Mouse (Mus musculus): ENCODE results near the gene Tmem150b. TPM values are rescaled to one million over a fixed set of nuclear protein-coding genes. Genes with fewer than 3 reads are reported as not detected.

Tmem150b gene
- total RNA-seq, 2 experiments from 2014 or later, result 0.68 TPM; not detected in 1

DNA sequence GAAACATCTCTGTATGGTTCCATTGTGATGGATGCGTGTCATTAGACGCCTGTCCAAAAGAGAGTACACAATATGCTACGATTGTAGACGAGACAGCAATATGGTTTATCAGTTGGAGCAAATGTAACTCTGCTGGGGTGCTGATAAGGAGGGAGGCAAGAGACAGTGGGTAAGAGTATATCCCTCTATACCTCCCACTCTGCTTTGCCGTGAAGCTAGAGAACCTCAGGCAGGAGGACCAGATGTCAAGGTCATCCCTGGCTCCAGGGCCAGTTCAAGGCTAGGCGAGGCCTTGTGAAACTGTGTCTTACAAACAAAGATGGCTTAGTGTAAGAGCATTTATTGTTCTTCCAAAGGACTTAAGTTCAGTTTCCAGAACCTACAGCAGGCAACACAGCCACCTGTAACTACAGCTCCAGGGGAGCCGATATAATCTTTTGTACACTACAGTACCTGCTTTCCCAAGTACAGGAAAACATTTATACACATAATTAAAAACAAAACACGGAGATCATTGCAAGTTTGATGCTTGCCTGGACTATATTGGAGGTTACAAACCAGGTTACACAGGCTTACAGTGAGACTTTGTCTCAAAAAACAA lies 54.3 kb downstream of the Tmem150b start:
- ATAC-seq (replicated peaks; ENCODE audit: low FRiP score, poor library complexity, severe bottlenecking), result peak; percentile 95

DNA sequence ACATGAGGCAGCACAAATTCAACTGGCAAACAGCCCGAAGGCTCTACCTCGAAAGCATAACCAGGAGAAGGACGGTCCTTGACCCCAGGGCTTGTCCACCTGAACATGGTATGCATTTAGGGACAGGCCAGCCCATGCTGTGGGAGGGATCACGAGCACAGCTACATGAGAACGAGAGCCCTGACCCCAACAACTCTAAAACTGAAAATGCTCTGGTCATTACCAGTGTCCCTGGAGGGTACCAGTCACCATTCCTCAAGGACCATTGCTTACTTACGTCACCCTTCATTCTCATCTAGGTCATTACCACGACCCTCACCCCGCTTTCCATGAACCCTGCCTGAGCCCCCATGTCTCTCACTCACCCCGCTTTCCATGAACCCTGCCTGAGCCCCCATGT lies 55.9 kb downstream of the Tmem150b start:
- ATAC-seq (replicated peaks; ENCODE audit: low FRiP score, poor library complexity, severe bottlenecking), result no peak

DNA sequence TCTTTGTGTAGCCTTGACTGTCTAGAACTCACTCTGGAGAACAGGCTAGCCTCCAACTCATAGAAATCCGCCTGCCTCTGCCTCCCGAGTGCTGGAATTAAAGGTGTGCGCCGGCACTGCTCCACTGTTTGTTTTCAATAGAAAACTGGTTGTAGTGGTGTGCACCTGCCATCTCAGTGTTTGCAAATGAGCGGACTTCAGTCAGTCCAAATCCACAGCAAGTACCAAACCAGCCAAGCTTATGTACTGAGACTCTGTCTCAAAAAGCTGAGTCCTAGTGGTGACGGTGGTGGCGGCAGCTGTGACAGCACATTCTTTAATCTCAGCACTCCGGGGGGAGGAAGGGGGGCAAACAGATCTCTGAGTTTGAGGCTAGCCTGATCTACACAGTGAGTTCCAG lies 56.5 kb downstream of the Tmem150b start:
- ATAC-seq (replicated peaks; ENCODE audit: low FRiP score, poor library complexity, severe bottlenecking), result no peak

DNA sequence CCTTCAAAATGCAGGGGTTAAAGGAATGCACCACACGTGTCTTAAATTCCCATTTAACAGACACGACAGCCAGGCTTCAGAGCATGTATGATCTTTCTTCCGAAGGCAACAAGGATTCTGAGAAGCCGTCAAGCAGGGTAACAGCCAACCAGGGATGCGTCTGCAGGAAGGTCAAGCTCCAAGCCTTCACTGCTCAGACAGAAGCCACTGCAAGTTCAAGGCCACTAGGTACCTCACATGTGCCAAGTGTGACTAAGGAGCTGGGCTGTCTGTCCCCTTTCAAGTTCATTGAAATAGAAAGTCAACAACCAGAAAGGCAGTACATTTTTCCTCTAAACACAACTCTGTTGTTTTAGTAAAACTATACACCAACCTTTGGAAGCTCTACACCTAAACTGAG lies 58.2 kb downstream of the Tmem150b start:
- no peak for ATAC-seq (replicated peaks; ENCODE audit: low FRiP score, poor library complexity, severe bottlenecking)

DNA sequence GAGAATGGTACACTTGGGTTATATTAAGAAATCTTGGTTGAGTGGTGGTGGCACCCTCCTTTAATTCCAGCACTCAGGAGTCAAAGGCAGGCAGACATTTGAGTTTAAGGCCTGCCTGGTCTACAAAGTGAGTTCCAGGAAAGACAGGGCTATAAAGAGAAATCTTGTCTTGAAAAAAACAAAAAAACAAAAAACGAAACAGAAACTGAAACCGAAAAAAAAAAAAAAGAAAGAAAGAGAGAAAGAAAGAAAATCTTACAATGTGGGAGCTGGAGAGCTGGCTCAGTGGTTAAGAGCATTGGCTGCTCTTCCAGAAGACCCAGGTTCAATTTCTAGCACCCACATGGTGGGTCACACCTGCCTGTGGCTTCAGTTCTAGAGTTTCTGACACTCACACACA lies 61.3 kb downstream of the Tmem150b start:
- no peak for ATAC-seq (replicated peaks; ENCODE audit: low FRiP score, poor library complexity, severe bottlenecking)

DNA sequence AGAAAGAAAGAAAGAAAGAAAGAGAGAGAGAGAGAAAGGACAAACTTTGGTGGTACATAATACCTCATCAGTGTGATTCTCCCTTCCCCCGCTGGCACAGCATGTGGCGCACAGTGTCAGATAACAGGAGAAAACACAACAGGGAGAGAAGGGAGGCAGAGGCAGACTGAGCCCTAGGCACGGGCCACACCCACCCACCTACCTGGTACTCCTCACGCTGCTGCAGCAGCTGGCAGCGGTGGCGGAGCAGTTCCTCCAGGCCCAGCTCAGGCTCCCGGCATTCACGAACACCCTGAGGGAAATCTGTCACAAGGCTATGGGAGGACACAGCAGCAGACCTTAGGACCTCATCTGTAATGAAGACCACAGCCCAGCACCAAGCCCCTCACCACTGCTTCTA lies 61.9 kb downstream of the Tmem150b start:
- peak; percentile 63 for ATAC-seq (replicated peaks; ENCODE audit: low FRiP score, poor library complexity, severe bottlenecking)

DNA sequence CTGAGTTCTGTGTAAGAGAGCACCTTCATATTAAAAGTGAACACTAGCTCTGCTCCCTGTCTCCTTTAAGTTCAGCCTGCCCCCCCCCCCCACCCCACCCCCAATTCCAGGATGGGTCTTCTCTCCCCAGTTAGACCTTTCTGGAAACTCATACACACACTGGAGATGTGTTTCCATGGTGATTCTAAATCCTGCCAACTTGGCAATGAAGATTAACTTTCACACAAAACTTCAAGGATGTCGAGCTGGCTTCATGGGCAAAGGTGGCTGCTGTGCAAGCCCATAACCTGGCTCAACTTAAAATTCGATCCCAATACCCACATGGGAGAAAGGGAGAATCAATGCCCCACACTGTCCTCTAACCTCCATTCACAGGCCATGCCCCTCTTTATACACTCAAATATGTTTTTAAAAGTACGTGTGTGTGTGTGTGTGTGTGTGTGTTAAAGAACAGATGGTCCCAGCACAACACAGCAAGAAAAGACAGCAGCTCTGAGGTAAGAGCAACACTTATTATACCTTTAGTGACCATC lies 65.1 kb downstream of the Tmem150b start:
- ATAC-seq (replicated peaks; ENCODE audit: low FRiP score, poor library complexity, severe bottlenecking), result no peak

DNA sequence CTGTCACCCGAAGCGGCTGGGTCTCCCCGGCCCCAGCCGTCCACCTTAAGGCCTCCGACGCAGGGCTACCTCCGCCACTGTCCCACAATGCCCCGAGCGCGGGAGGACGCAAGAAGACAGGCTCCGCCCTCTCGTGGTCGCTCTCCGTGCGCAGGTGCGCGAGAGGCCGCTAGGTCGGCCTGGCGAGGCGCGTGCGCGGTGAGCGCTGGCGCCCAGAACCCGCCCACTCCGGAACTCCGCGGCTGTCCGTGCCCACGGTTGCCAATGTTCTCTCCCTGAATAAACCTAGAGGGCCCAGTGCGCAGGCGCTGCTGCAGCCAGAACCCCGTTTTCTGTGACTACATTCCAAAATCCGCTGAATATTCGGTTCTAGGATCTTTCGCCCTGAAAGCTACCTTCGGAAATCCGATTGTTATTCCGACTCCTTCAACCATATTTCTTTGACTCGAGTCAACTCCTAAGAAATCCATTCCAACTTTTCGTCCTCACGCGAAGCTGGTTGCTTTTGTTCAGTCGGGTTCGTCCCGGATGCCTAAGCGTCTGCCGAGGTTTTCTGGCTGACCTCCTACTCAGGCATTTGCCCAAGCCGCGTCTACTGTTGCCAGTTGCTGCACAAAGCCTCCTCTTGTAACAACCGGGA lies 66.0 kb downstream of the Tmem150b start, which contains the start of gene Ppp6r1:
Ppp6r1 (minus strand) TSS at position 108 of the 640 bp plus-strand sequence.
- ATAC-seq (replicated peaks; ENCODE audit: low FRiP score, poor library complexity, severe bottlenecking), result peak; percentile 90

DNA sequence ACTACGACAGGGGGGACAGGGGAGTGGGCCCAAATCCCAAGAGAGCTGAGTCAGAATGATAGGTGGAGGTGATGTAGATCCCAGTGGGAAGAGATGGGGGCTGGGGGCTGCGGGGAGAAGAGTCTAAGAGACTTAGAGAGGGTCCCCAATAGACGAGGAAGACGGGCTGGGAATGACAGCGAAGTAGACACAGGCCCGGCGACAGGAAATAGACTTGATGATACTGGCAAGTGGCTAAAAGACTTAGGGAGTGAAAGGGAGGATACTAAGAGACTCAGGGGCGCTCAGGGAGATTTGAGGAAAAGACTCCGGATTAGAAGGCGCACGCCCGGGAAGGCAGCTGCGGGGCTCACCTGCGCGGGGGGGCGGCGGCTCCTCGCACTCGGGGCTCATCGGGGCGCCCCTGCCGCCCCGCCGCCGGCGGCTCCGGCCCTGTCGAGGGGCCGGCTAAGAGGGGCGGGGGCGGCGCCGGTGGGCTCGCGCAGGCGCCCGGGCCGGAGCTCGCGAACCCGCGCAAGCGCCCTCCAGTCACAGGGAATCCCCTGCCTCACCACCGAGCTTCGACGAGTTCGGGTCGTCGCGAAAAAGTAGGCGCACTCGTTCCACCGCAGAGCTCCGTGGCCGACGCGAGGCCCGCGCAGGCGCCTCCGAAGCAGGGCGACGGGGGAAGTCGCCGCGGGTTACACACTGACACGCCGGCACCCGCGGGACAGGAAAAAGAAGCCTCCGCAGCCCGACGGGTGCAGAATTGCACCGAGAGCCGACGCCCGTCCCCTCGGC lies 66.7 kb downstream of the Tmem150b start:
- peak; percentile 25 for ATAC-seq (replicated peaks; ENCODE audit: low FRiP score, poor library complexity, severe bottlenecking)

DNA sequence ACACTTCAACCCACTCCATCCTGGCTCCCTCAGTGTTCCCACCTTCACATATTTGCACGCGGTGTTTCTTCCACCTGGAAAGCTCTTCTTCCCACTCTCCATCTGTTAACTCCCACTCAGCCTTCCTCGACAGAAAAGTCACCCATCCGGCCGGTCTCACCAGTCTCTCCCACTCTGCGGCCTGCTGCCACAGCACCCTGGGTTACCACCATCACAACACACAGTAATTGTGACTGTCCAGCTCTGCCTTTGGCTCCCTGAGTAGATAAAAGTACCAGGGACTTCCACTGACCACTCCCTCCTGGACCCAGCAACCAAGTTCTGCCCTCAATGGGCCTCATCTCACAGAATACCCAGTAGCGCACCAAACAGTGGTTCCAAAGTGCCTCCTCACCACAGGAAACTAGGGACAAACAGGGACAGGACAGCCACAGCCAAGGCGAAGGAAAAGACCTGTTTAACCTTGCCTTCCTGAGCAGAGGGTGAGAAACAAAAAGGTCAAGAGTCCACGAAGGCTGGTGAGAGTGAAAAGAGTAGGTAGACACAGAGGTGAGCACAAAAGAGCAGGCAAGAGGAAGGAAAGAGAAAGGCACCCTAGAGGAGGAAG lies 67.4 kb downstream of the Tmem150b start:
- peak; percentile 23 for ATAC-seq (replicated peaks; ENCODE audit: low FRiP score, poor library complexity, severe bottlenecking)

Other genes starting within 250 kb of the Tmem150b start
- gene Ppp1r12c, start 223.6 kb downstream of the Tmem150b start, total RNA-seq (2015; ENCODE audit: low replicate concordance), result 73.9 and 133 TPM in 2 replicates
- 123 and 130 TPM in 2 replicates for gene Ppp1r12c, start 223.6 kb downstream of the Tmem150b start, total RNA-seq (2017; ENCODE audit: low replicate concordance)
- 1.4 TPM in 1 of 2 replicates, not detected in the other for gene Tnnt1, start 208.9 kb downstream of the Tmem150b start, total RNA-seq (2015; ENCODE audit: low replicate concordance)
- 3.9 TPM in 1 of 2 replicates, not detected in the other for gene Tnnt1, start 208.9 kb downstream of the Tmem150b start, total RNA-seq (2017; ENCODE audit: low replicate concordance)
- gene Tnni3, start 201.0 kb downstream of the Tmem150b start, total RNA-seq (2015; ENCODE audit: low replicate concordance), result not detected in 2 replicates
- not detected in 2 replicates for gene Tnni3, start 201.0 kb downstream of the Tmem150b start, total RNA-seq (2017; ENCODE audit: low replicate concordance)
- not detected in 2 replicates for gene Dnaaf3, start 192.8 kb downstream of the Tmem150b start, total RNA-seq (2015; ENCODE audit: low replicate concordance)
- gene Dnaaf3, start 192.8 kb downstream of the Tmem150b start, total RNA-seq (2017; ENCODE audit: low replicate concordance), result 0.64 TPM in 1 of 2 replicates, not detected in the other
- gene Syt5, start 177.7 kb downstream of the Tmem150b start, total RNA-seq (2015; ENCODE audit: low replicate concordance), result not detected in 2 replicates
- gene Syt5, start 177.7 kb downstream of the Tmem150b start, total RNA-seq (2017; ENCODE audit: low replicate concordance), result not detected in 2 replicates
- gene Ptprh, start 121.2 kb downstream of the Tmem150b start, total RNA-seq (2015; ENCODE audit: low replicate concordance), result not detected in 2 replicates
- gene Ptprh, start 121.2 kb downstream of the Tmem150b start, total RNA-seq (2017; ENCODE audit: low replicate concordance), result not detected in 2 replicates
- gene Tmem86b, start 93.8 kb downstream of the Tmem150b start, total RNA-seq (2015; ENCODE audit: low replicate concordance), result 72.1 and 91.0 TPM in 2 replicates
- 37.6 and 45.8 TPM in 2 replicates for gene Tmem86b, start 93.8 kb downstream of the Tmem150b start, total RNA-seq (2017; ENCODE audit: low replicate concordance)
- gene Ppp6r1, start 66.2 kb downstream of the Tmem150b start, total RNA-seq (2015; ENCODE audit: low replicate concordance), result 62.0 and 84.3 TPM in 2 replicates
- 73.6 and 85.1 TPM in 2 replicates for gene Ppp6r1, start 66.2 kb downstream of the Tmem150b start, total RNA-seq (2017; ENCODE audit: low replicate concordance)
- gene Hspbp1, start 40.2 kb downstream of the Tmem150b start, total RNA-seq (2015; ENCODE audit: low replicate concordance), result 4.0 and 32.3 TPM in 2 replicates
- gene Hspbp1, start 40.2 kb downstream of the Tmem150b start, total RNA-seq (2017; ENCODE audit: low replicate concordance), result 2.8 and 3.2 TPM in 2 replicates
- gene Brsk1, start 34.6 kb downstream of the Tmem150b start, total RNA-seq (2015; ENCODE audit: low replicate concordance), result not detected in 2 replicates
- gene Brsk1, start 34.6 kb downstream of the Tmem150b start, total RNA-seq (2017; ENCODE audit: low replicate concordance), result not detected in 2 replicates
- 24.9 and 33.1 TPM in 2 replicates for gene Kmt5c, start 14.9 kb upstream of the Tmem150b start, total RNA-seq (2015; ENCODE audit: low replicate concordance)
- 59.4 and 64.2 TPM in 2 replicates for gene Kmt5c, start 14.9 kb upstream of the Tmem150b start, total RNA-seq (2017; ENCODE audit: low replicate concordance)
- gene Cox6b2, start 27.8 kb upstream of the Tmem150b start, total RNA-seq (2015; ENCODE audit: low replicate concordance), result 54.1 and 81.8 TPM in 2 replicates
- gene Cox6b2, start 27.8 kb upstream of the Tmem150b start, total RNA-seq (2017; ENCODE audit: low replicate concordance), result 49.8 and 94.9 TPM in 2 replicates
- gene Fam71e2, start 46.1 kb upstream of the Tmem150b start, total RNA-seq (2015; ENCODE audit: low replicate concordance), result not detected in 2 replicates
- gene Fam71e2, start 46.1 kb upstream of the Tmem150b start, total RNA-seq (2017; ENCODE audit: low replicate concordance), result not detected in 2 replicates
- gene Il11, start 57.6 kb upstream of the Tmem150b start, total RNA-seq (2015; ENCODE audit: low replicate concordance), result not detected in 2 replicates
- not detected in 2 replicates for gene Il11, start 57.6 kb upstream of the Tmem150b start, total RNA-seq (2017; ENCODE audit: low replicate concordance)
- gene Tmem190, start 57.7 kb upstream of the Tmem150b start, total RNA-seq (2015; ENCODE audit: low replicate concordance), result not detected in 2 replicates
- gene Tmem190, start 57.7 kb upstream of the Tmem150b start, total RNA-seq (2017; ENCODE audit: low replicate concordance), result not detected in 2 replicates
- gene Tmem238, start 64.4 kb upstream of the Tmem150b start, total RNA-seq (2015; ENCODE audit: low replicate concordance), result 2.9 TPM in 1 of 2 replicates, not detected in the other
- gene Tmem238, start 64.4 kb upstream of the Tmem150b start, total RNA-seq (2017; ENCODE audit: low replicate concordance), result 0.90 and 0.98 TPM in 2 replicates
- gene Rpl28, start 67.6 kb upstream of the Tmem150b start, total RNA-seq (2015; ENCODE audit: low replicate concordance), result 603 and 642 TPM in 2 replicates
- gene Rpl28, start 67.6 kb upstream of the Tmem150b start, total RNA-seq (2017; ENCODE audit: low replicate concordance), result 83.6 and 269 TPM in 2 replicates
- gene Ube2s, start 87.3 kb upstream of the Tmem150b start, total RNA-seq (2015; ENCODE audit: low replicate concordance), result 686 and 831 TPM in 2 replicates
- gene Ube2s, start 87.3 kb upstream of the Tmem150b start, total RNA-seq (2017; ENCODE audit: low replicate concordance), result 310 and 437 TPM in 2 replicates
- not detected in 2 replicates for gene Shisa7, start 119.4 kb upstream of the Tmem150b start, total RNA-seq (2015; ENCODE audit: low replicate concordance)
- not detected in 2 replicates for gene Shisa7, start 119.4 kb upstream of the Tmem150b start, total RNA-seq (2017; ENCODE audit: low replicate concordance)
- gene Isoc2b, start 145.0 kb upstream of the Tmem150b start, total RNA-seq (2015; ENCODE audit: low replicate concordance), result not detected in 2 replicates
- gene Isoc2b, start 145.0 kb upstream of the Tmem150b start, total RNA-seq (2017; ENCODE audit: low replicate concordance), result 1.5 TPM in 1 of 2 replicates, not detected in the other
- gene Isoc2a, start 151.9 kb upstream of the Tmem150b start, total RNA-seq (2015; ENCODE audit: low replicate concordance), result 2.2 TPM in 1 of 2 replicates, not detected in the other
- gene Isoc2a, start 151.9 kb upstream of the Tmem150b start, total RNA-seq (2017; ENCODE audit: low replicate concordance), result 0.26 and 1.8 TPM in 2 replicates
- gene Gm36210, start 181.3 kb upstream of the Tmem150b start, total RNA-seq (2015; ENCODE audit: low replicate concordance), result not detected in 2 replicates
- not detected in 2 replicates for gene Gm36210, start 181.3 kb upstream of the Tmem150b start, total RNA-seq (2017; ENCODE audit: low replicate concordance)
- gene Zfp628, start 190.0 kb upstream of the Tmem150b start, total RNA-seq (2015; ENCODE audit: low replicate concordance), result 7.1 and 8.6 TPM in 2 replicates
- 4.6 and 11.6 TPM in 2 replicates for gene Zfp628, start 190.0 kb upstream of the Tmem150b start, total RNA-seq (2017; ENCODE audit: low replicate concordance)
- 2.9 TPM in 1 of 2 replicates, not detected in the other for gene Nat14, start 196.8 kb upstream of the Tmem150b start, total RNA-seq (2015; ENCODE audit: low replicate concordance)
- gene Nat14, start 196.8 kb upstream of the Tmem150b start, total RNA-seq (2017; ENCODE audit: low replicate concordance), result 0.64 and 4.4 TPM in 2 replicates
- not detected in 2 replicates for gene Ssc5d, start 200.5 kb upstream of the Tmem150b start, total RNA-seq (2015; ENCODE audit: low replicate concordance)
- not detected in 2 replicates for gene Ssc5d, start 200.5 kb upstream of the Tmem150b start, total RNA-seq (2017; ENCODE audit: low replicate concordance)
- gene Sbk2, start 239.2 kb upstream of the Tmem150b start, total RNA-seq (2015; ENCODE audit: low replicate concordance), result not detected in 2 replicates
- gene Sbk2, start 239.2 kb upstream of the Tmem150b start, total RNA-seq (2017; ENCODE audit: low replicate concordance), result not detected in 2 replicates
- gene Sbk3, start 245.9 kb upstream of the Tmem150b start, total RNA-seq (2015; ENCODE audit: low replicate concordance), result not detected in 2 replicates
- gene Sbk3, start 245.9 kb upstream of the Tmem150b start, total RNA-seq (2017; ENCODE audit: low replicate concordance), result not detected in 2 replicates